Mouse (Mus musculus): ENCODE measurements around the gene Il25.
A peak's percentile ranks its signal among the peaks of the same experiment; 100 is the strongest.

DNA sequence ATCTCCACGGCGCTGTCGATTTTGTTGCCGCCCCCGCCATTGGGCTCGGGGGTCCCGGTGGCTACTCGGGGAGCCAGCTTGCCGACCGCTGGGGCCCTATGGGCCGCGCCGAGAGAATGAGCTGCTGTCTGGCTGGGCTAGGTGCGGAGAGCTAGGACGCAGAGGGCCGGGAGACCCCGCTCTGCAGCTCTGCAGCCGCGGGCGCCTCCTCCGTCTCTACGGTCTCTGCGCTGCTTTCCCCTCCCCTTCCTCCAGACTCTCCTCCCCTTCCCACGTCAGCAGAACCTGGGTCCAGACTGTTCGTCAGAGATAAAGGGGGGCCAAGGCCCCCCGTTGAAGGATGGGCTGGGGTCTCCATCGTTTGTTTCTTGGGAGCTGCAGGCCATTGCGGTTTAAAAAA lies 19.6 kb upstream of the Il25 start, which contains the start of gene Slc22a17:
- TF ChIP-seq CTCF (IDR thresholded peaks at IDR 0.05; ENCODE audit: borderline replicate concordance, extremely low read depth, insufficient read depth, insufficient read length) (no peak), POLR2A (IDR thresholded peaks at IDR 0.05; ENCODE audit: borderline replicate concordance, extremely low read depth, insufficient read depth, insufficient read length, poor library complexity, severe bottlenecking) (peak; percentile 97)
